Mouse (Mus musculus): ENCODE results near the gene H2-Ab1.

- TF ChIP-seq GATA1 (IDR thresholded peaks at IDR 0.05; ENCODE audit: low read length) = no peak
- TF ChIP-seq TAL1 (IDR thresholded peaks at IDR 0.05; ENCODE audit: low read length) = no peak
Observed at GRCm38 (mm10) chr17:34307216-34307615, 49.7 kb downstream of the H2-Ab1 start.

Data from erythroblast, embryonic 14.5 days (primary cell).